Mouse (Mus musculus): Measurements from ENCODE around the gene Araf.
"Not testable (repeated sequence)": the region's sequence is repeated elsewhere in the genome, so short reads cannot be mapped to it uniquely, and the experiment has no call there.

Gene Araf

GRCm38 (mm10) chrX:20797681-20798080 lies at the start of gene Araf:
Gene Araf (plus strand): TSS chrX:20797814.
- DNase-seq, result no peak

- DNase-seq, result no peak
These were observed 48.8 kb upstream of the Araf start for GRCm38 (mm10) chrX:20748829-20749228.

GRCm38 (mm10) chrX:20761201-20761600 lies 36.4 kb upstream of the Araf start:
- DNase-seq, result no peak

- peak; percentile 89 to 90 for DNase-seq
These were observed 26.8 kb upstream of the Araf start for GRCm38 (mm10) chrX:20770697-20771381.

GRCm38 (mm10) chrX:20771666-20772065 lies 25.9 kb upstream of the Araf start:
- DNase-seq, result no peak

- no peak for DNase-seq
These were observed 22.2 kb upstream of the Araf start for GRCm38 (mm10) chrX:20775271-20776016.

GRCm38 (mm10) chrX:20777619-20778018 lies 20.0 kb upstream of the Araf start:
- DNase-seq, result no peak

GRCm38 (mm10) chrX:20787309-20787708 lies 10.3 kb upstream of the Araf start:
- no peak for DNase-seq

- DNase-seq, result no peak
These were observed 5.2 kb upstream of the Araf start for GRCm38 (mm10) chrX:20792417-20792816.

GRCm38 (mm10) chrX:20793230-20793629 lies 4.4 kb upstream of the Araf start:
- no peak for DNase-seq

GRCm38 (mm10) chrX:20794229-20794628 lies 3.4 kb upstream of the Araf start:
- DNase-seq, result no peak

GRCm38 (mm10) chrX:20798141-20798796 lies 655 bp downstream of the Araf start:
- DNase-seq, result peak; percentile 77 to 79

- DNase-seq, result no peak
These were observed 1.2 kb downstream of the Araf start for GRCm38 (mm10) chrX:20798797-20799147.

GRCm38 (mm10) chrX:20801456-20801855 lies 3.8 kb downstream of the Araf start:
- no peak for DNase-seq

GRCm38 (mm10) chrX:20804301-20804700 lies 6.7 kb downstream of the Araf start:
- DNase-seq, result not testable (repeated sequence)

- no peak for DNase-seq
These were observed 8.7 kb downstream of the Araf start for GRCm38 (mm10) chrX:20806295-20806694.

- no peak for DNase-seq
These were observed 19.4 kb downstream of the Araf start for GRCm38 (mm10) chrX:20816974-20817373.

GRCm38 (mm10) chrX:20819204-20819628 lies 21.6 kb downstream of the Araf start:
- peak; percentile 87 to 89 for DNase-seq

GRCm38 (mm10) chrX:20819708-20820426 lies 22.3 kb downstream of the Araf start:
- DNase-seq, result peak; percentile 62 to 66

GRCm38 (mm10) chrX:20828934-20829333 lies 31.3 kb downstream of the Araf start:
- peak in 1 of 2 experiments; percentile 9 for DNase-seq

GRCm38 (mm10) chrX:20847232-20847631 lies 49.6 kb downstream of the Araf start:
- DNase-seq, result no peak

- peak in 1 of 2 experiments; percentile 6 for DNase-seq
These were observed 50.2 kb downstream of the Araf start for GRCm38 (mm10) chrX:20847816-20848215.
